Mouse (Mus musculus) embryonic facial prominence, embryonic 13.5 days (tissue): ENCODE data around the gene Ufm1. TPM values are rescaled to one million over a fixed set of nuclear protein-coding genes. Genes with fewer than 3 reads are reported as not detected.

Experiments used
- ATAC-seq: fragments of 200-750 bp; cut with Nextera tagmentation; 2 replicates; pipeline ENCODE4 v1.8.0; 2017; ENCODE audit warnings: low read depth; ENCODE audit not compliant: insufficient number of reproducible peaks, insufficient read depth, low FRiP score, low TSS enrichment
- H3K27ac ChIP-seq: fragments of 300-500 bp; sonication (generic); 2 replicates; pipeline ENCODE4 v1.5.1; 2015; ENCODE audit warnings: moderate library complexity, mild to moderate bottlenecking, inconsistent platforms
- H3K27me3 ChIP-seq: fragments of 300-500 bp; sonication (generic); 2 replicates; pipeline ENCODE4 v1.6.1; 2015; ENCODE audit warnings: mild to moderate bottlenecking, inconsistent platforms
- H3K36me3 ChIP-seq: fragments of 300-500 bp; sonication (generic); 2 replicates; pipeline ENCODE4 v1.6.1; 2015; ENCODE audit warnings: mild to moderate bottlenecking, inconsistent platforms
- H3K4me1 ChIP-seq: fragments of 300-500 bp; sonication (generic); 2 replicates; pipeline ENCODE4 v1.6.1; 2015; ENCODE audit warnings: inconsistent platforms
- H3K4me2 ChIP-seq: fragments of 300-500 bp; sonication (generic); 2 replicates; pipeline ENCODE4 v1.6.1; 2015; ENCODE audit warnings: moderate library complexity, mild to moderate bottlenecking, inconsistent platforms
- H3K4me3 ChIP-seq: fragments of 300-500 bp; sonication (generic); 2 replicates; pipeline ENCODE4 v1.5.1; 2015; ENCODE audit warnings: mild to moderate bottlenecking, inconsistent platforms
- H3K9ac ChIP-seq: fragments of 300-500 bp; sonication (generic); 2 replicates; pipeline ENCODE4 v1.6.1; 2015; ENCODE audit warnings: mild to moderate bottlenecking, inconsistent platforms
- H3K9me3 ChIP-seq: fragments of 300-500 bp; sonication (generic); 2 replicates; pipeline ENCODE4 v1.6.1; 2016; ENCODE audit warnings: inconsistent platforms
- WGBS: fragments of 180-500 bp; shearing (Covaris S2); methylation state at CpG from one replicate; pipeline ENCODE4 v1.1.7; 2015; ENCODE audit warnings: mixed read lengths; 5-methylcytosine and 5-hydroxymethylcytosine counted together
- polyA plus RNA-seq: library from polyadenylated mRNA; unstranded; fragments of >200 nt; fragmentation: Nextera tagmentation; extraction: Ambion mirVana; gene quantifications from 2 replicates; pipeline ENCODE4 v1.2.1, GENCODE M21; 2015

The Ufm1 gene
- polyA plus RNA-seq, 1 experiment from 2014 or later, result 113 TPM

DNA sequence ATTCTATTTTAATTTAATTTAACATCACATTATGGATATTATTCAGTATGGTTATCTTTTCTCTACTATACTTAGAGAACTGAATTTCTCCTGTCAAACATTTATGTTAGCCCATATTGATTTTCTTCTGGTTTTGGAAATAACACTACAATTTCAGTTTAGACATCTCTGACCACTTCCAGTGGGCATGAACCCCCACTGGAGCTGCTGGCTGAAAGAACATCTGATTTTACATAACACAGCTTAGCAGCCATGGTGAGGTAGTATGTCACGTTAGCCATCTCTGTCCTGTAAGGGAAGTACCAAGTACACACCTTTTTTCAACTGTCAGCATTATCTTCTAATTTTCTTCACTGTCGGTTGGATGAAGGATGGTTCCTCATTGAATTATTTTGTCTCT is 18.8 kb downstream of the Ufm1 start, which contains the start of gene Gm10985:
Gm10985 (plus strand) TSS at position 301 of the 400 bp plus-strand sequence.
- Histone ChIP-seq H3K36me3 (no peaks in the 10 kb centered on the region), H3K27ac (no peak within 1 kb of the TSS), H3K9ac (no peak within 1 kb of the TSS), H3K4me3 (no peak within 1 kb of the TSS), H3K4me1 (0 out of 2 replicates have a peak, but pooled peaks cover 2% of the 10 kb centered on the region), H3K9me3 (no peaks in the 10 kb centered on the region), H3K27me3 (no peaks in the 10 kb centered on the region), H3K4me2 (no peak within 1 kb of the TSS)
- no peak for ATAC-seq
- 62% methylated on average over 2 of the region's 2 CpGs for WGBS

DNA sequence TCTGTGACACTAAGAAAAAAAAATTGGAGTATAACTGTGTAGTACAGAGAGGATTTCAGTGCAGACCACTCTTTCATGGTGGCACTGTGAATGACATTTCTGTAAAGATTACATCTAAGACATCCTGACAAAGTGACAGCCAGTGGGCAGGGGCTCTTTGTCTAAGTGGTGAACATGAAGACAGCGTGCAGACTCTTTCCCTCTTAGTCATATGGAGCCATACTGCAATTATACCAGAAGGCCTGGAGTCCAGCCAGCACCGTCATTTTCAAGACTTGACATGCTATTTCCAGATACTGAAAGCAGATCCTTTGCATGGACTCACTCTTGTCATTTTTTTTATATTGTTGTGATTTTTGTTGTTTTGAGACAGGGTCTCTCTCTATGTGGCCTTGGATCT is 29.4 kb downstream of the Ufm1 start:
- Histone ChIP-seq H3K27me3 (no peaks in the 10 kb centered on the region), H3K4me3 (no peak overlapping the region), H3K9ac (no peak overlapping the region), H3K36me3 (no peaks in the 10 kb centered on the region), H3K4me1 (no peaks in the 10 kb centered on the region), H3K4me2 (no peak overlapping the region), H3K27ac (no peak overlapping the region), H3K9me3 (no peaks in the 10 kb centered on the region)
- 65% methylated on average over 2 of the region's 2 CpGs for WGBS
- ATAC-seq, result no peak

GRCm38 (mm10) chr3:53813421-53813977 is 50.1 kb downstream of the Ufm1 start:
- no peak overlapping the region for H3K27ac ChIP-seq
- no peak overlapping the region for H3K9ac ChIP-seq
- H3K4me3 ChIP-seq, result no peak overlapping the region
- no peaks in the 10 kb centered on the region for H3K36me3 ChIP-seq
- ATAC-seq, result no peak
- no peak overlapping the region for H3K4me2 ChIP-seq
- H3K27me3 ChIP-seq, result no peaks in the 10 kb centered on the region
- H3K4me1 ChIP-seq, result no peaks in the 10 kb centered on the region
- 76% methylated on average over 7 of the region's 7 CpGs for WGBS
- no peaks in the 10 kb centered on the region for H3K9me3 ChIP-seq

Other genes starting within 250 kb of the Ufm1 start
- gene Frem2, start 206.5 kb downstream of the Ufm1 start, polyA plus RNA-seq, result 4.8 and 5.7 TPM in 2 replicates
- not detected in 2 replicates for gene Gm10985, start 18.7 kb downstream of the Ufm1 start, polyA plus RNA-seq